Mouse (Mus musculus) mesoderm, embryonic 11.5 days (tissue): ENCODE measurements around the gene Lmo7.

Experiments
- DNase-seq: peaks from one replicate; pipeline ENCODE4 v3.0.0-alpha.2; 2012; ENCODE audit warnings: low read depth, low spot score

Gene Lmo7

GRCm38 (mm10) chr14:101838231-101838839 is 108.6 kb downstream of the Lmo7 start:
- no peak for DNase-seq

- no peak for DNase-seq
Observed at GRCm38 (mm10) chr14:101839771-101840731, 110.3 kb downstream of the Lmo7 start.

DNA sequence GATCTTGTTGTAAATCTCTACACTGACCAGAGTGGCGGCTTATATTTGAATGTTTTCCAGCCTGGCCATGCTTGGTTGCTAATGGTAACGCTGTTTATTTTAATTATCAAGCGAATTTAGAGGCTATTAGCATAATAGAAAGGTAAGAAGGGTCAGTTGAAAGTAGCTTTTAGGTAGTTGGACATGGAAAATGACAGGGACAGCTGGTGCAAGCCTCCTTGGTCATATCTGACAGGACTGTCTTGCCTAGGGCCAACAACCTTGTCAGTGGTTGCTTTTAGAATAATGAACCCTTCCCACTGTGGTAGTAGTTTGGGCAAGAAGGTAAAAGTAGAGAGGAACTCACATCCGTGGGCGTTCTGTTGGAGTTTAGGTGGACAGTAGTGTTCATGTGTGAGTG is 111.5 kb downstream of the Lmo7 start:
- DNase-seq = no peak

- no peak for DNase-seq
Observed at GRCm38 (mm10) chr14:101842521-101842920, 112.8 kb downstream of the Lmo7 start.

GRCm38 (mm10) chr14:101843443-101843842 is 113.7 kb downstream of the Lmo7 start:
- no peak for DNase-seq

DNA sequence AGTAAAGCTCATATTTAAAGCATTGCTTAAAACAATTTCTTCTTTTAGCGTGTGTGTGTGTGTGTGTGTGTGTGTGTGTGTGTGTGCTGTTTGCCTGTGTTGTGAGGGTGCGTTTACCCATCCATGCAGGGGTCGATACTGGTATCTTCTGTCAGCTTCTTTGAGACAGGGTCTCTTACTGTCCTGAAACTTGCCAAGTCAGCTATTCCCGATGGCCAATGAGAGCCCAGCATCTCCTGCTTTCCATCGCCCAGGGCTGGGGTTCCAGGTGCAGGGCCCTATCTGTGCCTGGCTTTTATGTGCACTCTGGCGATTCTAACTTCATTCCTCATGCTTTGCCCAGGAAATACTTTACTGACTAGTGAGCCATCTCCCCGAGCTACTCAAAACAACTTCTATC is 114.7 kb downstream of the Lmo7 start:
- no peak for DNase-seq

DNA sequence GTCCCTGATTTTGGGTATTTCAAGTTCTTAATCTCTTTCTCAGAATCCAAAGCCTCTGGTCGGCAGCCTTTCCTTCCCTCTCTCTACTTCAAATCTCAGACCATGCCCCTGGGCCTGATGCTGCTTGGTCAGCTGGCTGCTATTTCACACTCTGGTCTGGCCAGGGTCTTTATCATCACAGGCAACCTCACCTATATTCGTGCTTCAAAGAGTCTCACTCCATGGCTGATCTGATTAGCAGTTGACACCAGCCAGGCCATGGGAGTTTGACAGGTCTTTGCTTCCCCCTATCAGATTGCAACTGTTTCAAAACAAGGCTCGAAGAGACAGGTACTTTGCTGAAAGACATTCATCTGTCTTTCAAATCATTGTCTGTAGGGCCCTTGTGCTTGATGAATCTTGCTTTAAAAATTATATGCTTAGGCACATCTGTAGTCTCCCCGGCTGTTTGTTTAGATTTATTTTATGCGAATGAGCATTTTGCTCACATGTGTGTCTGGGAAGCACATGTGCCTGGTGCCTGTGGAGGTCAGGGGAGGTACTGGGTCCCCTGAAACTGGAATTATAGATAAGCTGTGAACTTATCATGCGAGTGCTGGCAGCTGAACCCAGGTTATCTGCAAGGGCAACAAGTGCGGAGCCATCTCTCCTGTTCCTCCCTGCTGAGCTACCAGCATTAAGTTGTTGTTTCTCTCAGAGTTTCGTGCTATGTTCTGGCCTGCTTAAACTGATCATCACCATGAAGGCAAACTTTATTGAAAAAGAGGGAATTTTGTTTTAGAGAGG is 116.5 kb downstream of the Lmo7 start:
- no peak for DNase-seq

DNA sequence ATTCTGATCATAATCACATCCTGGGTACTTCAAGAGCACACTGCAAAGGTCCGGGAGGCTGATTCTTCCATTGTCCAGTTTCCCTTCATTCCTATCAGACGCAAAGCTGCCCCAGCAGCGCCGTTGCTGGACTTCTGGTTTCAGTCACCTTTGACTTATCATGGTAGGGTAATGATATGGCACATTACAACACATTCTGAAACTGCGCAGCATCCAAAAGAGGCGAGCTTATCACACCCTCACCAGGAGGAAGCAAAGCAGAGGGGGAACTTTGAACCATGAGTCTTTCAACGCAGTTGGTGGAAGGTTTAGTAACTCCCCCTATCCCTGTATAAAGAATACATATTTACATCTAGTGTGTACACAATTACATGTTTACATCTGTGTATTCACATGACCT is 117.8 kb downstream of the Lmo7 start:
- DNase-seq = no peak

DNA sequence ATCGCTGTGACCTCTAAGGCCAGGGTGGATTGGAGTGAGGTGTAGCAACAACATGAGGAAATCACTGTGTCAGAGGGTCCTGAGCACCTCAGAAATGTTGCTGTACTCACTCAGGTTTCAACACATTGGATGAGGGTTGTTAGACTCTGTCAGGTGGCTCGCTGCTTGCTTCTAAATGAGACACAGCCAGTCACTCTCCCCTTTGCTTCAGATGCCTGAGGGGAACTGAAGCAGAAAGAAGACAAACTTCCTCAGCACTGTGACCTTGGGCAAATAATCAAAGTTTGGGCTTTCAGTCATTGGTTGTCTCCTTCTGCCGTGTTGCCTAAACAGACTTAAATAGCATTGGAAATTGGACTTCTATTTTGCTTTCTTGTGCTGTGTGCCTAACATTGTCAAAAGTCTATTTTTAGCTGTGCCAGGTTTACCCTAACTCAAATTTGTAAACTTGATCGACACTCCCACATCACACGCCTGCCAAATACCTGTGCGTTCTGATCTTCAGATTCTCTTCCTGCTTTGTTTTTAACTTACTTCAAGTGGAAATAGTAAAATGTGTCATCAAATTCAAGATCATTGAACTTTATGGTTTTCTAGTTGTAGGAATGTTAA is 122.9 kb downstream of the Lmo7 start:
- DNase-seq = no peak

DNA sequence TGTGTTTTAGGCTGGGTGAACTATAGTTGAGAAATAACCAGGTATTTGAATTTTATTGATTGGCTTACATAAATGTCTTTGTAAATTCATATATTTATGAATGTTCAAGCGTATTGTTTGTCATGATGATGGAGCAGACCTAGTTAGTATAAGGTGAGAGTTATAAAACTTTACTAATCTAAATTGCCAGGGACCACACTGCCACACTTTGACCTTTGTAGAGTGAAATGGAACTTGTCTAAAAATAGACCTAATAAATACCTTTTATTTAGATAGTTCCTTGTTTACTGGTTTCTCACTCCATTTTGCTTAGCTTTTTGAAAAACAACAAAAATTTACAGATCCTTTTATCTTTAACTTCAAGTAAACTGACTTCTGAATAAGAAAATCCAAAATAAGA is 123.5 kb downstream of the Lmo7 start:
- no peak for DNase-seq

DNA sequence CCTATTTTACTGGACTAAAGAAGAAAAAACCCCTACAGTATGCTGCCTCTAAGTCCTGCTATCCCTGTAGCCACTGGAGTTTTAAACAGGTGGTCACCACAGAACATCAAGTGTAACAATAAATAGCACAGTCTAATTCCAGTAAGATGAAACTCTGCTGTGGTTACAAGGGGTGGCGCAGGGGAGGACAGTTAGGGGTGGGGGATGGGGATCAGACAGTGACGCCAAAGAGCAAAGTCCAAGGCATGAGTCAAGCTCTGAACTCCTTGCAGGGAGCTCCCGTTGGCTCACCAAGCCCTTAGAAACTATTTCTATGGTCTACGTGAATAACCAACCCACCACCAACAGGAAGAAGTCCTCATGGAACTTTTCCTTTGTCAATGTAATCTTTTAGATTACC is 124.0 kb downstream of the Lmo7 start:
- DNase-seq = no peak

GRCm38 (mm10) chr14:101854226-101854625 is 124.5 kb downstream of the Lmo7 start:
- no peak for DNase-seq

GRCm38 (mm10) chr14:101859305-101859886 is 129.6 kb downstream of the Lmo7 start:
- DNase-seq = no peak

DNA sequence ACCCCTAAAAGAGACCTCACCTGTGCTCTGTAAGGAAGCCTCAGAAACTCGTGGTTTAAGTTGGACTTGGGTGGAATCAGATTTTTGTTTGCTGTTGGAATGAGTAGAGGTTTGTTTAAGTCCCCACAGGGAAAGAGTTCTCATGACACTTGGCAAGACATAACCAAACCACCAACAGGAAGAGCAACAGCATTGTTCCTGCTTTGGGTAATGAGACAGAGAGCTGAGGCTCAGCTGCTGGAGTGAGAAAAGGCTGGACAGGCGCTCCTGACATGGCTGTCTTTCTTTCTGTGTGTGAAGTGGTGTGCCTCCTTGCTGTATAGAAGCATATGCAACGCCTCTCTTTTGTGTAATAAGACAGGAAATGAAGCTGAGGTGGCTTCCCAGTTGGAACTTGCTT is 132.3 kb downstream of the Lmo7 start:
- no peak for DNase-seq

- DNase-seq = no peak
Observed at GRCm38 (mm10) chr14:101867071-101867733, 137.4 kb downstream of the Lmo7 start.

- DNase-seq = no peak
Observed at GRCm38 (mm10) chr14:101869145-101869544, 139.4 kb downstream of the Lmo7 start.

- no peak for DNase-seq
Observed at GRCm38 (mm10) chr14:101869661-101870060, 139.9 kb downstream of the Lmo7 start.

- no peak for DNase-seq
Observed at GRCm38 (mm10) chr14:101870171-101870902, 140.6 kb downstream of the Lmo7 start.

GRCm38 (mm10) chr14:101872846-101873245 is 143.1 kb downstream of the Lmo7 start:
- DNase-seq = no peak
